ENCODE assay signal across 7 mouse cellular contexts in genomic region chr4:137783541-137784191, GRCm38 (mm10). TPM values are rescaled to one million over a fixed set of nuclear protein-coding genes. Genes with fewer than 3 reads are reported as not detected.
DNase-seq lines count a peak whose midpoint lies in the region; ATAC-seq and TF ChIP-seq lines count a peak whose summit lies in the region.

No protein-coding gene starts in this region.

- no peaks in the 10 kb centered on the region for H3K9me3 ChIP-seq in embryonic facial prominence, embryonic 15.5 days (replicated peaks)
- no peaks in the 10 kb centered on the region for H3K9me3 ChIP-seq in heart, embryonic 16.5 days (replicated peaks; ENCODE audit: control insufficient read depth, low read length)
- no peaks in the 10 kb centered on the region for H3K9me3 ChIP-seq in neural tube, embryonic 14.5 days (ENCODE audit: control insufficient read depth, low read length)

- H3K4me1 ChIP-seq in embryonic facial prominence, embryonic 15.5 days = peaks cover 32% of the 10 kb centered on the region
- peaks cover 13% of the 10 kb centered on the region for H3K4me1 ChIP-seq in heart, embryonic 16.5 days (ENCODE audit: control insufficient read depth, insufficient read depth, low read length)
- H3K4me1 ChIP-seq in neural tube, embryonic 14.5 days (ENCODE audit: control insufficient read depth, insufficient read depth, low read length) = 0 out of 2 replicates have a peak, but pooled peaks cover 6% of the 10 kb centered on the region

- H3K27ac ChIP-seq in embryonic facial prominence, embryonic 15.5 days (replicated peaks) = peak overlapping the region; percentile 65; the same call in 1 of the 2 replicates
- no peak overlapping the region for H3K27ac ChIP-seq in heart, embryonic 16.5 days (ENCODE audit: low read length)
- H3K27ac ChIP-seq in neural tube, embryonic 14.5 days (ENCODE audit: low read depth, low read length) = no peak overlapping the region

- ATAC-seq in embryonic facial prominence, embryonic 15.5 days (ENCODE audit: insufficient number of reproducible peaks, low FRiP score, low TSS enrichment, low read depth) = 0 out of 2 replicates have a peak, but pooled peaks have one; percentile 11
- peak; percentile 63 for ATAC-seq in heart, embryonic 16.5 days (replicated peaks; ENCODE audit: extremely low read depth, insufficient read depth, low FRiP score)
- 0 out of 2 replicates have a peak, but pooled peaks have one; percentile 49 for ATAC-seq in neural tube, embryonic 14.5 days (ENCODE audit: low read depth)

- no peak for TF ChIP-seq CTCF in C2C12 (IDR thresholded peaks at IDR 0.05; ENCODE audit: control insufficient read depth, insufficient read depth, insufficient read length)

- no peaks in the 10 kb centered on the region for H3K79me2 ChIP-seq in C2C12 (ENCODE audit: control insufficient read depth, insufficient read depth)

- H3K27me3 ChIP-seq in C2C12 (ENCODE audit: control insufficient read depth, insufficient read depth, insufficient read length) = peaks cover 7% of the 10 kb centered on the region
- H3K27me3 ChIP-seq in embryonic facial prominence, embryonic 15.5 days = no peaks in the 10 kb centered on the region
- no peaks in the 10 kb centered on the region; the same call in 1 of the 2 replicates for H3K27me3 ChIP-seq in heart, embryonic 16.5 days (ENCODE audit: control insufficient read depth, insufficient read depth, low read length)
- H3K27me3 ChIP-seq in neural tube, embryonic 14.5 days (ENCODE audit: control insufficient read depth, insufficient read depth, low read length) = no peaks in the 10 kb centered on the region

- H3K36me3 ChIP-seq in C2C12 (ENCODE audit: control insufficient read depth, insufficient read depth) = no peaks in the 10 kb centered on the region
- no peaks in the 10 kb centered on the region for H3K36me3 ChIP-seq in embryonic facial prominence, embryonic 15.5 days
- H3K36me3 ChIP-seq in heart, embryonic 16.5 days (ENCODE audit: control insufficient read depth, insufficient read depth) = no peaks in the 10 kb centered on the region
- H3K36me3 ChIP-seq in neural tube, embryonic 14.5 days (ENCODE audit: control insufficient read depth, insufficient read depth, low read length) = no peaks in the 10 kb centered on the region

- DNase-seq in Muller cell, postnatal 12 days (ENCODE audit: inconsistent ontology term) = peak; percentile 77
- peak; percentile 73 to 77 for DNase-seq in layer of hippocampus, postnatal 10 days (ENCODE audit: low spot score in 2 of 2)
- no peak for DNase-seq in spleen, adult 12 weeks (ENCODE audit: low spot score)

- 22% methylated on average over 9 of the region's 9 CpGs for WGBS in embryonic facial prominence, embryonic 15.5 days
- WGBS in heart, embryonic 16.5 days = 29% methylated on average over 9 of the region's 9 CpGs
- 40% methylated on average over 9 of the region's 9 CpGs for WGBS in neural tube, embryonic 14.5 days

- no peaks in the 10 kb centered on the region for H3K79me3 ChIP-seq in C2C12 (ENCODE audit: low read depth)

- H3K4me3 ChIP-seq in C2C12 (ENCODE audit: insufficient read depth, poor library complexity, severe bottlenecking) = no peak overlapping the region
- H3K4me3 ChIP-seq in embryonic facial prominence, embryonic 15.5 days (replicated peaks) = no peak overlapping the region
- H3K4me3 ChIP-seq in heart, embryonic 16.5 days (ENCODE audit: low read length) = no peak overlapping the region
- H3K4me3 ChIP-seq in neural tube, embryonic 14.5 days (ENCODE audit: low read depth, low read length) = no peak overlapping the region

- no peak overlapping the region for H3K9ac ChIP-seq in embryonic facial prominence, embryonic 15.5 days
- 0 out of 2 replicates have a peak overlapping the region, but pooled peaks have one; percentile 21 for H3K9ac ChIP-seq in heart, embryonic 16.5 days (ENCODE audit: low read length)
- H3K9ac ChIP-seq in neural tube, embryonic 14.5 days (replicated peaks; ENCODE audit: low read depth, low read length) = no peak overlapping the region

- H3ac ChIP-seq in C2C12 (ENCODE audit: control insufficient read depth, insufficient read length, low read depth) = no peak overlapping the region

- H3K4me2 ChIP-seq in embryonic facial prominence, embryonic 15.5 days (replicated peaks) = no peak overlapping the region
- H3K4me2 ChIP-seq in heart, embryonic 16.5 days (ENCODE audit: low read depth, low read length) = no peak overlapping the region
- no peak overlapping the region for H3K4me2 ChIP-seq in neural tube, embryonic 14.5 days (ENCODE audit: low read depth, low read length)

TF ChIP-seq in C2C12, 6 proteins besides CTCF, POLR2A, EP300 and RAD21:
- no peak for TF ChIP-seq MYOG (IDR thresholded peaks at IDR 0.05; ENCODE audit: control insufficient read depth, extremely low read depth, insufficient read length)
- no peak for TF ChIP-seq FOSL1 (IDR thresholded peaks at IDR 0.05; ENCODE audit: insufficient read depth, low read length, poor library complexity, severe bottlenecking)
- peak; percentile 60 for TF ChIP-seq CEBPB (IDR thresholded peaks at IDR 0.05; ENCODE audit: low read depth)

RNA-seq across cellular contexts. Expression of gene Alpl, which starts 12.5 kb away (rescaled TPM):
- polyA plus RNA-seq in C2C12 (2012; fragmentation: generic; extraction: Trizol) = 0.13 TPM
- polyA plus RNA-seq in embryonic facial prominence, embryonic 15.5 days (2015; fragmentation: Nextera tagmentation; extraction: Ambion mirVana) = 155 and 160 TPM in 2 replicates
- 3.6 TPM in 2 replicates for polyA plus RNA-seq in heart, embryonic 16.5 days (2015; fragmentation: Nextera tagmentation; extraction: Ambion mirVana)
- total RNA-seq in layer of hippocampus, postnatal 10 days (2021) = 1 to 10 TPM; 6.0 to 7.4 TPM
- 8.5 and 9.5 TPM in 2 replicates for polyA plus RNA-seq in neural tube, embryonic 14.5 days (2014; fragmentation: Nextera tagmentation; extraction: Ambion mirVana)

Comparison
In these comparisons a context has a peak if more than half of its experiments do, and no peak if none do; other contexts are left out.
1. ATAC-seq: peak in every context shown above with its lines; median percentile 63 in heart, embryonic 16.5 days; 49 in neural tube, embryonic 14.5 days; 11 in embryonic facial prominence, embryonic 15.5 days.
2. RNA of gene Alpl, which starts 12.5 kb away (polyA plus RNA-seq): 155 to 160 TPM in embryonic facial prominence, embryonic 15.5 days; 8.5 to 9.5 TPM in neural tube, embryonic 14.5 days, 3.6 TPM in heart, embryonic 16.5 days and 0.13 TPM in C2C12 (single experiment); every median in the first group is over 10 times any median in the second.